Comparison of ENCODE assay signal across 8 mouse cellular contexts in the genomic region with DNA sequence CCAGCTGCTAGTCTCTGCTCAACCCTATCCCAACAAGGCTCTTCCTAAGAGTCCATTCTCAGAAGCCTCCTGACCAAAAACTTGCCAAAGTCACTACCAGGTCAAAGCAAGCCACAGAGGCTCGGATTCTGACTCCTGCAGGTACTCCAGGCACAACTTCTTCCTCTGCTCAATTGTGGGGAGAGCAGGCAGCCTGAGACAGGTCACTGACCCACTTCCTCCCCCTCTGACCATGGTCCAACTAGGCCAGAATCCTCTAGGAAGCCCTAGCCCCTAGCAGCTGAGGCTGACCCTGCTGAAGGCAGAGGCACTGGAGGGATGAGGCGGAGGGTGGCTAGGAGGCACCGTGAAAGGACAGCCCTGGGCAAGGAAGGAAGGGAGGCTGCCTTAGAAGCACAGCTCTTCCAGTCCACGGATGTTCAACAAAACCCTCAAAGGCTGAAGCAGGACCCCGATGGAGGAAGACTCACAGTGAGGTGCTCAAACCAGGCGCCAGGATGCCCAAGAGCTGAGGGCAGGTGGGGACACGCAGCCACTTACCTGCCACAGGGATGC. TPM values are rescaled to one million over a fixed set of nuclear protein-coding genes. Genes with fewer than 3 reads are reported as not detected.
DNase-seq lines count a peak whose midpoint lies in the region; ATAC-seq and TF ChIP-seq lines count a peak whose summit lies in the region.

No protein-coding gene starts in this region.

- peaks cover 94% of the 10 kb centered on the region for H3K36me3 ChIP-seq in megakaryocyte, embryonic 14.5 days (replicated peaks; ENCODE audit: low read length)
- peaks cover 22% of the 10 kb centered on the region for H3K36me3 ChIP-seq in forebrain, embryonic 12.5 days (replicated peaks)
- 0 out of 2 replicates have a peak, but pooled peaks cover 9% of the 10 kb centered on the region for H3K36me3 ChIP-seq in kidney, postnatal 0 days (ENCODE audit: insufficient read depth, low read length)
- H3K36me3 ChIP-seq in neural tube, embryonic 14.5 days (ENCODE audit: control insufficient read depth, insufficient read depth, low read length) = 0 out of 2 replicates have a peak, but pooled peaks cover 3% of the 10 kb centered on the region

- peak overlapping the region; percentile 64 for H3K27ac ChIP-seq in forebrain, embryonic 12.5 days
- H3K27ac ChIP-seq in kidney, postnatal 0 days = peak overlapping the region; percentile 82
- H3K27ac ChIP-seq in neural tube, embryonic 14.5 days (ENCODE audit: low read depth, low read length) = peak overlapping the region; percentile 64

- ATAC-seq in megakaryocyte, adult 5-6 weeks (ENCODE audit: poor library complexity, severe bottlenecking) = no peak
- ATAC-seq in forebrain, embryonic 12.5 days (ENCODE audit: low FRiP score) = no peak
- no peak for ATAC-seq in kidney, postnatal 0 days (replicated peaks; ENCODE audit: low FRiP score, low read depth)
- no peak for ATAC-seq in neural tube, embryonic 14.5 days (ENCODE audit: low read depth)

- peak overlapping the region; percentile 33 for H3K9ac ChIP-seq in forebrain, embryonic 12.5 days
- 0 out of 2 replicates have a peak overlapping the region, but pooled peaks have one; percentile 13 for H3K9ac ChIP-seq in kidney, postnatal 0 days (ENCODE audit: low read depth, low read length)
- H3K9ac ChIP-seq in neural tube, embryonic 14.5 days (replicated peaks; ENCODE audit: low read depth, low read length) = peak overlapping the region; percentile 46

- no peaks in the 10 kb centered on the region for H3K9me3 ChIP-seq in megakaryocyte, embryonic 14.5 days
- H3K9me3 ChIP-seq in forebrain, embryonic 12.5 days = no peaks in the 10 kb centered on the region
- H3K9me3 ChIP-seq in kidney, postnatal 0 days (replicated peaks; ENCODE audit: low read length) = no peaks in the 10 kb centered on the region
- H3K9me3 ChIP-seq in neural tube, embryonic 14.5 days (ENCODE audit: control insufficient read depth, low read length) = no peaks in the 10 kb centered on the region

- peak overlapping the region; percentile 40 for H3K4me2 ChIP-seq in forebrain, embryonic 12.5 days
- H3K4me2 ChIP-seq in kidney, postnatal 0 days (ENCODE audit: low read length) = peak overlapping the region; percentile 50
- H3K4me2 ChIP-seq in neural tube, embryonic 14.5 days (ENCODE audit: low read depth, low read length) = peak overlapping the region; percentile 47

- WGBS in forebrain, embryonic 12.5 days = 78% methylated on average over 7 of the region's 7 CpGs
- WGBS in kidney, postnatal 0 days = 58% methylated on average over 7 of the region's 7 CpGs
- WGBS in neural tube, embryonic 14.5 days = 77% methylated on average over 7 of the region's 7 CpGs

- peak overlapping the region; percentile 99 for H3K4me3 ChIP-seq in megakaryocyte, embryonic 14.5 days (replicated peaks)
- peak overlapping the region; percentile 16; the same call in 1 of the 2 replicates for H3K4me3 ChIP-seq in forebrain, embryonic 12.5 days (replicated peaks)
- peak overlapping the region; percentile 16 for H3K4me3 ChIP-seq in kidney, postnatal 0 days (replicated peaks; ENCODE audit: low read depth, low read length)
- no peak overlapping the region for H3K4me3 ChIP-seq in neural tube, embryonic 14.5 days (ENCODE audit: low read depth, low read length)

- peaks cover 99% of the 10 kb centered on the region for H3K4me1 ChIP-seq in megakaryocyte, embryonic 14.5 days
- H3K4me1 ChIP-seq in forebrain, embryonic 12.5 days = peaks cover 57% of the 10 kb centered on the region
- H3K4me1 ChIP-seq in kidney, postnatal 0 days (replicated peaks; ENCODE audit: insufficient read depth, low read length) = peaks cover 78% of the 10 kb centered on the region
- H3K4me1 ChIP-seq in neural tube, embryonic 14.5 days (ENCODE audit: control insufficient read depth, insufficient read depth, low read length) = peaks cover 47% of the 10 kb centered on the region

- DNase-seq in kidney, postnatal 0 days (ENCODE audit: low spot score) = no peak
- no peak for DNase-seq in Muller cell, postnatal 12 days (ENCODE audit: inconsistent ontology term)
- no peak for DNase-seq in adrenal gland, adult (ENCODE audit: inconsistent age in 2 of 2, low spot score in 1 of 2)
- no peak for DNase-seq in thymus, postnatal 0 days (ENCODE audit: low spot score)

- no peaks in the 10 kb centered on the region for H3K27me3 ChIP-seq in megakaryocyte, embryonic 14.5 days (replicated peaks)
- no peaks in the 10 kb centered on the region for H3K27me3 ChIP-seq in forebrain, embryonic 12.5 days
- H3K27me3 ChIP-seq in kidney, postnatal 0 days (ENCODE audit: insufficient read depth, low read length) = no peaks in the 10 kb centered on the region
- no peaks in the 10 kb centered on the region for H3K27me3 ChIP-seq in neural tube, embryonic 14.5 days (ENCODE audit: control insufficient read depth, insufficient read depth, low read length)

- no peak for TF ChIP-seq CTCF in kidney, postnatal 0 days (IDR thresholded peaks at IDR 0.05; ENCODE audit: low read depth)

RNA-seq across cellular contexts. Expression of gene Hdac5, which starts 12.0 kb away (rescaled TPM):
- polyA plus RNA-seq in megakaryocyte, embryonic 14.5 days (2012; ENCODE audit: insufficient read depth, low replicate concordance) = 384 and 644 TPM in 2 replicates
- 35.0 and 47.6 TPM in 2 replicates for total RNA-seq in megakaryocyte, adult 5-6 weeks (2015)
- total RNA-seq in megakaryocyte, adult 5-6 weeks (2017) = 36.2 and 36.5 TPM in 2 replicates
- 68.8 and 70.6 TPM in 2 replicates for polyA plus RNA-seq in forebrain, embryonic 12.5 days (2016; fragmentation: Nextera tagmentation; extraction: Ambion mirVana)
- polyA plus RNA-seq in kidney, postnatal 0 days (2015; fragmentation: Nextera tagmentation; extraction: Ambion mirVana) = 38.1 and 39.3 TPM in 2 replicates
- 44.2 and 47.3 TPM in 2 replicates for polyA plus RNA-seq in neural tube, embryonic 14.5 days (2014; fragmentation: Nextera tagmentation; extraction: Ambion mirVana)
- polyA plus RNA-seq in thymus, postnatal 0 days (2015; fragmentation: Nextera tagmentation; extraction: Ambion mirVana) = 19.9 and 24.8 TPM in 2 replicates

RNA-seq across cellular contexts. Expression of gene G6pc3, which starts 28.5 kb away (rescaled TPM):
- 32.9 and 73.3 TPM in 2 replicates for polyA plus RNA-seq in megakaryocyte, embryonic 14.5 days (2012; ENCODE audit: insufficient read depth, low replicate concordance)
- 23.4 and 23.8 TPM in 2 replicates for total RNA-seq in megakaryocyte, adult 5-6 weeks (2015)
- 14.7 and 19.1 TPM in 2 replicates for total RNA-seq in megakaryocyte, adult 5-6 weeks (2017)
- 26.6 and 28.3 TPM in 2 replicates for polyA plus RNA-seq in forebrain, embryonic 12.5 days (2016; fragmentation: Nextera tagmentation; extraction: Ambion mirVana)
- polyA plus RNA-seq in kidney, postnatal 0 days (2015; fragmentation: Nextera tagmentation; extraction: Ambion mirVana) = 41.4 and 43.6 TPM in 2 replicates
- 32.5 and 42.5 TPM in 2 replicates for polyA plus RNA-seq in neural tube, embryonic 14.5 days (2014; fragmentation: Nextera tagmentation; extraction: Ambion mirVana)
- polyA plus RNA-seq in thymus, postnatal 0 days (2015; fragmentation: Nextera tagmentation; extraction: Ambion mirVana) = 16.1 and 16.2 TPM in 2 replicates

RNA-seq across cellular contexts. Expression of gene BC030867, which starts 30.7 kb away (rescaled TPM):
- 2.6 and 4.2 TPM in 2 replicates for polyA plus RNA-seq in megakaryocyte, embryonic 14.5 days (2012; ENCODE audit: insufficient read depth, low replicate concordance)
- 8.7 and 12.8 TPM in 2 replicates for total RNA-seq in megakaryocyte, adult 5-6 weeks (2015)
- total RNA-seq in megakaryocyte, adult 5-6 weeks (2017) = 4.6 and 5.0 TPM in 2 replicates
- polyA plus RNA-seq in forebrain, embryonic 12.5 days (2016; fragmentation: Nextera tagmentation; extraction: Ambion mirVana) = 18.5 and 19.4 TPM in 2 replicates
- 6.3 and 9.2 TPM in 2 replicates for polyA plus RNA-seq in kidney, postnatal 0 days (2015; fragmentation: Nextera tagmentation; extraction: Ambion mirVana)
- 1.4 and 1.5 TPM in 2 replicates for polyA plus RNA-seq in neural tube, embryonic 14.5 days (2014; fragmentation: Nextera tagmentation; extraction: Ambion mirVana)
- polyA plus RNA-seq in thymus, postnatal 0 days (2015; fragmentation: Nextera tagmentation; extraction: Ambion mirVana) = 8.6 and 11.4 TPM in 2 replicates

RNA-seq across cellular contexts. Expression of gene Lsm12, which starts 32.9 kb away (rescaled TPM):
- polyA plus RNA-seq in megakaryocyte, embryonic 14.5 days (2012; ENCODE audit: insufficient read depth, low replicate concordance) = 36.7 and 120 TPM in 2 replicates
- 81.3 and 83.9 TPM in 2 replicates for total RNA-seq in megakaryocyte, adult 5-6 weeks (2015)
- total RNA-seq in megakaryocyte, adult 5-6 weeks (2017) = 43.0 and 46.5 TPM in 2 replicates
- 136 and 139 TPM in 2 replicates for polyA plus RNA-seq in forebrain, embryonic 12.5 days (2016; fragmentation: Nextera tagmentation; extraction: Ambion mirVana)
- 111 and 123 TPM in 2 replicates for polyA plus RNA-seq in kidney, postnatal 0 days (2015; fragmentation: Nextera tagmentation; extraction: Ambion mirVana)
- 74.4 and 77.5 TPM in 2 replicates for polyA plus RNA-seq in neural tube, embryonic 14.5 days (2014; fragmentation: Nextera tagmentation; extraction: Ambion mirVana)
- 140 and 164 TPM in 2 replicates for polyA plus RNA-seq in thymus, postnatal 0 days (2015; fragmentation: Nextera tagmentation; extraction: Ambion mirVana)

RNA-seq across cellular contexts. Expression of gene Asb16, which starts 50.6 kb away (rescaled TPM):
- not detected in 2 replicates for polyA plus RNA-seq in megakaryocyte, embryonic 14.5 days (2012; ENCODE audit: insufficient read depth, low replicate concordance)
- 0.04 TPM in 1 of 2 replicates, not detected in the other for total RNA-seq in megakaryocyte, adult 5-6 weeks (2015)
- total RNA-seq in megakaryocyte, adult 5-6 weeks (2017) = not detected in 2 replicates
- not detected in 2 replicates for polyA plus RNA-seq in forebrain, embryonic 12.5 days (2016; fragmentation: Nextera tagmentation; extraction: Ambion mirVana)
- polyA plus RNA-seq in kidney, postnatal 0 days (2015; fragmentation: Nextera tagmentation; extraction: Ambion mirVana) = 0.09 TPM in 1 of 2 replicates, not detected in the other
- polyA plus RNA-seq in neural tube, embryonic 14.5 days (2014; fragmentation: Nextera tagmentation; extraction: Ambion mirVana) = 0.12 and 0.23 TPM in 2 replicates
- polyA plus RNA-seq in thymus, postnatal 0 days (2015; fragmentation: Nextera tagmentation; extraction: Ambion mirVana) = 0.07 TPM in 1 of 2 replicates, not detected in the other
